Mouse (Mus musculus) duodenum, adult 2 months (tissue): ENCODE results near the gene Myo18a. TPM values are rescaled to one million over a fixed set of nuclear protein-coding genes. Genes with fewer than 3 reads are reported as not detected.

Experiments used
- polyA plus RNA-seq: library from polyadenylated mRNA; depleted of rRNA; stranded (reverse); fragments of >200 nt; gene quantifications from 2 replicates; pipeline ENCODE4 v1.2.3, GENCODE M21; 2012; ENCODE audit warnings: low replicate concordance; rRNA removed

Gene Myo18a
- polyA plus RNA-seq, result 106 and 148 TPM in 2 replicates

DNA sequence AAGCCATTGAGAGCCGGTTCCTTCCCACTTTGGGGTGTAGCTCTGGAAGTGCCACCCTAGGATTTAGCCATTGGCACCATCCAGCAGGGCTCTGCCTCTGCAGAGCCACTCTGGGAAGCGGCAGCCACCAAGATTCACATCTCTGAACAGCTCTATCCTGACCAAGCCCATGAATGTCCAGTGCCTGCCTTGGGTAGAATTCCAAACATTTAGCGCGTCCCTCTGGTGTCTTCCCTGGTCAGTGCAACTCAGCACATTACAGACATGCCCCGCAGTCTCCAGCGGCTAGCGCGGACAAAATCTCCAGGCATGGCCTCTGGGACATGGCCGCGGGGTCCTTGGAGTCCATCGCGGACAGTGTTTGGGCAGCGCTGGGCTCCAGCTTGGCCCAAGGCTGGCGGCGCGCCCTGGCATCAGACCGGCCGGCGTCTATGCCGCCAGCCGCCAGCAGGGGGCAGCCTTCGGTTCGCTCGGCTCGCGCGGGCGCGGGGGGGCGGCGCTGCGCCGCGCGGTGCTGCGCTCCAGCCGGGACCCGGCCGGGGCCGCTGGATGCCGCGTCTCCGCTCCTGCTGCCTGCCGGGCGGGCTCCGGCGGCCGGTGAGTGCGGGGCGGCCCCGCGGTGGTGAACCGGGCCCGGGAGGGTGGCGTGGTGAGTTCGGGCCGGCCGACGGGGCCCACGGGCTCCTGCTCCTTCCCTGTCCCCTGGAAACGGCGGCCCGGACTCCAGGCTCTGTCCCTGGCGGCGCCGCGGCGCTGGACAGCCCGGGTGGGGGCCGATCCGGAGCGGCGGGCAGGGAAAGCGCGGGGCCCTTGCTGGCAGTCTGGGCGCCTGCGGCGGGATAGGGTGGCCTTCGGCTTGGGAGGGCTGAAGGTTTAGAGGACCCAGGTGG lies at the start of gene Myo18a:
Gene Myo18a, plus strand, starts transcription at position 464 of the 890 bp plus-strand sequence.

DNA sequence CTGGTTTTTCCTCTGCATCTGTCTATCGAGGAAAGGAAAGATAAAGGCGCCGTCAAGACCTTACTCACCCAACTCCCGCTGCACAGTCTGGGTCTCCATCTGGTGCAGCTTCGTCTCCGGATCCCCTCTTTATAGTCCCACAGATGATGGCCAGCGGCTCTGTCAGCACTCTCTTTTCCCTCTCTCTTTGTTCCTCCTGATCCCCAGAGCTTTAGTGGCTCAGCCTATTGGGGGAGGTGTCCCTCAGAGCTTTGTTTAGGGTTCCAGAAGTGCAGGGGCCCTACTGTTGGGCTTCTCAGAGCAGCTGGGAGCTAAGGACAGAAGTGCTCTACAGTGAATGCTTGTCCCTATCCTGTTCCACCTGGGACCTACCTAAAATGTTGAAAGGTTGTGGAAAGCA lies 37.9 kb upstream of the Myo18a start, which contains the start of gene Cryba1:
Gene Cryba1, minus strand, starts transcription at position 101 of the 400 bp plus-strand sequence.

DNA sequence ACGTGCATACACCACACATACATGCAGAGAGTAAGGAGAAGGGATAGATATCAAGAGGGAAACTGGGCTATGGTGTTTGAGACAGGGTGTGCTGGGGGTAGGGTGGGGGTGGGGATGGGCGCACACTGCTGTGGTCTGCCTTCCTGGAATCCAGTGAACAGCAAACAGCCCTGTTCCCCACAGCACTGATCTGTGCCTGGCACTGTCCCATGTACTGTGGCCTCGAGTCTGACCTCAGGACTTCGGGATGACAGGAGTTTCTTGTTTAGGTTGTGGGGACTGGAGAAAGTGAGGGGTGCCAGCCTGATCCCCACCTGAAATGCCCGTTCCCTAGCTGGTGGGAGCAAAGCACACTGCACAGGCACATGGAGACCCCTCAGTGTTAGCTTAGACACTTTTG lies 24.7 kb downstream of the Myo18a start, which contains the start of gene Gm10277:
Gene Gm10277, minus strand, starts transcription at position 41 of the 400 bp plus-strand sequence.

DNA sequence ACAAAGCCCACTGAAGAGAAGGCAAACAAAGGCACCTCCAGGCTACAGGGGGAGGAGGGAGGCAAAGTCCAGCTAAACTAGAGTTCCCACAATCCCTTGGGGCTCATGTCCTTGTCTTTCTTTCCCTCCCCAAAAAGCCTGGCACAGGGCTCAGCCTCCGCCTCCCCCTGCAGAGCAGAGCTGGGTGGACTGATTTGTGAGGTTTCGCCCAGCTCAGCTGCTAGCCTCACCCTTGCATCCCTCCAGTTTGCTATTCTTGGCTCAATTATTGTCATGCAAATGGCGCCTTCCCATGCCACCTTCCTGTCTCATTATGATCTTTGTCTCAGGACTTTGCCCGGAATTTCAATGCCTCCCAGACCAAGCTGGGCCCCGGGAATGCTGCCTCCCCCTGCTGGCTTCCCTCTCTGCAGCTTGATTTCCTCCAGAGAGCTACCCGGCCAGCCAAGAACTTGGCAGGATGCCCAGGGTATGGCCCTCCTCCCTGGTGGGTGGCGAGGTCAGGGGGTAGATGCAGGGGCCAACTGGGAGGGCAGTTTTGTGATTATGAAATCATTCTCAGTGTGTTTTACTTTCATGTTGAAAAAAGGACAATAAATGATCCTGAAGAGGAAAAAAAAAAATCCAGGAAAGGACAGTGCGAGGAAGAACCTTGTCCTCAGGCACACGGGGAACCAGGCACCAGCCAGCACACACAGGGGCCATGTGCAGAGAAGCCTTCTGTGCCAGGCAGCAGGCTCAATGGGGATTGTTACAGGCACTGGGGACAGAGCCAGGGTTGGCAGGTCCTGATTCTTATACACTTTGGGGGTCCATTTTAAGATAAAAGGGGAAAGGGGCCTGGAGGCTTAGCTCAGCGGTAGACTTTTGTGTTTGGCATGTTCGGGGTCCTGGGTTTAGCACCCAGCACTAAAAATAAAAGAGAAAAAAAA lies 131.0 kb downstream of the Myo18a start, which contains the start of gene Pipox:
Gene Pipox, minus strand, starts transcription at position 310 of the 932 bp plus-strand sequence.

Other genes starting within 250 kb of the Myo18a start
- 2.6 and 5.3 TPM in 2 replicates for gene Abhd15, start 248.1 kb upstream of the Myo18a start, polyA plus RNA-seq
- gene Trp53i13, start 247.3 kb upstream of the Myo18a start, polyA plus RNA-seq, result 27.2 and 67.7 TPM in 2 replicates
- not detected in 2 replicates for gene Gm10392, start 244.0 kb upstream of the Myo18a start, polyA plus RNA-seq
- gene Taok1, start 155.4 kb upstream of the Myo18a start, polyA plus RNA-seq, result 0.78 and 0.92 TPM in 2 replicates
- 6.3 and 10.8 TPM in 2 replicates for gene Nufip2, start 77.1 kb upstream of the Myo18a start, polyA plus RNA-seq
- gene Cryba1, start 38.0 kb upstream of the Myo18a start, polyA plus RNA-seq, result not detected in 2 replicates
- gene Gm10277, start 24.5 kb downstream of the Myo18a start, polyA plus RNA-seq, result not detected in 2 replicates
- 10.3 and 10.4 TPM in 2 replicates for gene Pipox, start 130.8 kb downstream of the Myo18a start, polyA plus RNA-seq
- gene Sez6, start 167.6 kb downstream of the Myo18a start, polyA plus RNA-seq, result 0.30 and 0.61 TPM in 2 replicates
- gene Phf12, start 219.5 kb downstream of the Myo18a start, polyA plus RNA-seq, result 27.3 and 36.2 TPM in 2 replicates